Mouse (Mus musculus) spleen, adult 2 months (tissue): ENCODE results near the gene Uxs1. TPM values are rescaled to one million over a fixed set of nuclear protein-coding genes. Genes with fewer than 3 reads are reported as not detected.

Source experiments
- DNase-seq, 2 experiments: peaks; one replicate each; pipeline versions ENCODE4 v3.0.0 to v3.0.0-alpha.2; 2012 to 2021; ENCODE audit warnings: low spot score in 2 of 2, low read depth in 1 of 2
- H3K27ac ChIP-seq: fragments of 200-500 bp; 2 replicates; pipeline ENCODE4 v1.5.1; 2012; ENCODE audit warnings: low read length, inconsistent platforms; ENCODE audit not compliant: insufficient read depth
- H3K27me3 ChIP-seq: fragments of 200-500 bp; 2 replicates; pipeline ENCODE4 v1.6.1; 2012; ENCODE audit warnings: mild to moderate bottlenecking, moderate library complexity, low read length, inconsistent platforms; ENCODE audit not compliant: control insufficient read depth, insufficient read depth
- H3K36me3 ChIP-seq: fragments of 200-500 bp; 2 replicates; pipeline ENCODE4 v1.6.1; 2012; ENCODE audit warnings: mild to moderate bottlenecking, low read length, inconsistent platforms; ENCODE audit not compliant: control insufficient read depth, insufficient read depth
- H3K4me1 ChIP-seq: fragments of 200-500 bp; 2 replicates; pipeline ENCODE4 v1.6.1; 2011; ENCODE audit warnings: inconsistent platforms; ENCODE audit not compliant: control insufficient read depth, insufficient read depth, insufficient read length
- H3K4me3 ChIP-seq: fragments of 200-500 bp; 2 replicates; pipeline ENCODE4 v1.5.1; 2011; ENCODE audit warnings: mild to moderate bottlenecking, inconsistent platforms; ENCODE audit not compliant: insufficient read depth, insufficient read length; ENCODE audit errors: extremely low read depth
- CTCF ChIP-seq: fragments of 200-500 bp; IDR thresholded peaks from 2 replicates; pipeline ENCODE4 v1.5.1; 2011; ENCODE audit warnings: mild to moderate bottlenecking, inconsistent platforms; ENCODE audit not compliant: insufficient read depth, insufficient read length, insufficient replicate concordance; ENCODE audit errors: extremely low read depth
- POLR2A ChIP-seq: fragments of 200-500 bp; IDR thresholded peaks from 2 replicates; pipeline ENCODE4 v1.6.1; 2011; ENCODE audit warnings: low read depth, low read length, inconsistent platforms
- WGBS: fragments of 180-500 bp; shearing (Covaris S2); methylation state at CpG from one replicate; pipeline ENCODE4 v1.1.7; 2018; 5-methylcytosine and 5-hydroxymethylcytosine counted together
- polyA plus RNA-seq: library from polyadenylated mRNA; depleted of rRNA; stranded (reverse); fragments of >200 nt; gene quantifications from 2 replicates; pipeline ENCODE4 v1.2.3, GENCODE M21; 2012; rRNA removed

Gene Uxs1
- 3.5 and 4.9 TPM in 2 replicates for polyA plus RNA-seq

DNA sequence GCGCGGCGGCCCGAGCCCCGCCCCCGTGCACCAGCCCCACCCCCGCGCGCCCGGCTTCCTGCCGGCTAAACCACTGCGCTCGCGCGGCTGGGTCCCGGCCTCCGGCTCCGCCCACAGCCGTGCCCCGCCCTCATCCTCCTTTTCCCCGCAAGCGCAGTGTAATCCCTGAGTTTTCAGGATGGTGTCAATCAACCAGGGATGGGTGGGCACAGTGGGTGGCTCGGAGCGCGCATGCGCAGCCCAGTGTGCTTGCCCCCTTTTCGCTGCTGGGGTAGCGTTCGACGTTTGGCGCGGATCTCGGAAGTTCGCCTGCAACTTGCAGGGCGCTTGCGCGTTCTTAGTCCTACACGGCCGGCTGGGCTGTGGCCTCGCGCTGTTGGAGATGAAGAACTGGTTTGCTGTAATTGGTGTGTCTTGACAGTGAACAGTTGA, at the start of gene Uxs1:
Uxs1 (minus strand) TSS at position 38 of the 432 bp plus-strand sequence.
- Histone ChIP-seq H3K4me3 (peak within 1 kb of the TSS; percentile 87), H3K4me1 (no peaks in the 10 kb centered on the region), H3K27ac (peak within 1 kb of the TSS; percentile 30), H3K27me3 (no peaks in the 10 kb centered on the region), H3K36me3 (no peaks in the 10 kb centered on the region)
- TF ChIP-seq CTCF, result no peak
- TF ChIP-seq POLR2A, result peak; percentile 63; the same call in 1 of the 2 replicates
- 1% methylated on average over 39 of the region's 41 CpGs for WGBS
- DNase-seq, result peak; percentile 94 to 96

DNA sequence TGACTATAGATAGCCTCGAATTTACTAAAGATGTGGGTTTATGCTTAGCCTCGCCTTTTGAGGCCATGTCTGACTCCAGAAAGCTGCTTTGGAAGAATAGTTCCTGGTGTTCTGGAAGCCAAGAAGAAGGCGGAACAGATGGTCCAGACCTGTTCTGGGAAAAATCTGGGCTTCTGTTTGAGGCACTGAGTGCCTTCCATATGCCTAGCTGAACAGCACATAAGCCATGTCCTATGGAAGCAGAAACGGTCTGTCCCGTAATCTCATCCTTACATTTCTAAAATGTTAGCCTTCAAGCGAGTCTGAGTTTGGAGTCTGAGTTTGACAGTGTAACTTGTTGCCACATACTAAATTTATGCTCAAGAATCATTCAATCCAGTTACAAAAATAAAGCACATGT, 49.6 kb upstream of the Uxs1 start:
- DNase-seq, result no peak
- Histone ChIP-seq H3K4me1 (no peaks in the 10 kb centered on the region; the same call in none of the 2 replicates), H3K4me3 (no peak overlapping the region), H3K27ac (no peak overlapping the region), H3K36me3 (no peaks in the 10 kb centered on the region), H3K27me3 (no peaks in the 10 kb centered on the region)
- TF ChIP-seq CTCF, result no peak
- TF ChIP-seq POLR2A, result no peak
- WGBS, result 89% methylated on average over 6 of the region's 6 CpGs

GRCm38 (mm10) chr1:43871116-43871515, 43.5 kb upstream of the Uxs1 start:
- H3K27me3 ChIP-seq, result no peaks in the 10 kb centered on the region
- no peaks in the 10 kb centered on the region for H3K4me1 ChIP-seq
- TF ChIP-seq POLR2A (no peak), CTCF (no peak)
- H3K36me3 ChIP-seq, result no peaks in the 10 kb centered on the region
- DNase-seq, result no peak
- H3K27ac ChIP-seq, result no peak overlapping the region
- H3K4me3 ChIP-seq, result no peak overlapping the region

- TF ChIP-seq POLR2A (no peak), CTCF (no peak)
- Histone ChIP-seq H3K27me3 (no peaks in the 10 kb centered on the region), H3K4me3 (no peak overlapping the region), H3K4me1 (no peaks in the 10 kb centered on the region), H3K36me3 (no peaks in the 10 kb centered on the region), H3K27ac (no peak overlapping the region)
- WGBS, result 61% methylated on average over 1 of the region's 1 CpGs
- no peak for DNase-seq
These were observed 40.9 kb upstream of the Uxs1 start for GRCm38 (mm10) chr1:43868510-43868909.

- H3K27ac ChIP-seq, result no peak overlapping the region
- TF ChIP-seq POLR2A, result no peak
- TF ChIP-seq CTCF, result no peak
- H3K36me3 ChIP-seq, result no peaks in the 10 kb centered on the region
- no peak for DNase-seq
- no peaks in the 10 kb centered on the region for H3K27me3 ChIP-seq
- no peak overlapping the region for H3K4me3 ChIP-seq
- H3K4me1 ChIP-seq, result no peaks in the 10 kb centered on the region
These were observed 37.2 kb upstream of the Uxs1 start for GRCm38 (mm10) chr1:43864758-43865157.

GRCm38 (mm10) chr1:43862614-43863013, 35.0 kb upstream of the Uxs1 start:
- WGBS, result 93% methylated on average over 4 of the region's 4 CpGs

GRCm38 (mm10) chr1:43858988-43859387, 31.4 kb upstream of the Uxs1 start:
- H3K27ac ChIP-seq, result no peak overlapping the region
- TF ChIP-seq CTCF (no peak), POLR2A (no peak)
- no peaks in the 10 kb centered on the region for H3K27me3 ChIP-seq
- 80% methylated on average over 5 of the region's 5 CpGs for WGBS
- no peaks in the 10 kb centered on the region for H3K4me1 ChIP-seq
- H3K4me3 ChIP-seq, result no peak overlapping the region
- no peak for DNase-seq
- no peaks in the 10 kb centered on the region for H3K36me3 ChIP-seq

More at GRCm38 (mm10) chr1:43862614-43863013, 35.0 kb upstream of the Uxs1 start:
- Histone ChIP-seq H3K27me3 (no peaks in the 10 kb centered on the region), H3K36me3 (no peaks in the 10 kb centered on the region), H3K27ac (no peak overlapping the region), H3K4me3 (no peak overlapping the region), H3K4me1 (no peaks in the 10 kb centered on the region)
- TF ChIP-seq POLR2A, result no peak
- no peak for DNase-seq

- H3K36me3 ChIP-seq, result no peaks in the 10 kb centered on the region
- no peak overlapping the region for H3K4me3 ChIP-seq
- H3K27ac ChIP-seq, result no peak overlapping the region
- no peaks in the 10 kb centered on the region for H3K27me3 ChIP-seq
- whole genome bisulfite sequencing, result 80% methylated on average over 1 of the region's 1 CpGs
- no peak for DNase-seq
- H3K4me1 ChIP-seq, result no peaks in the 10 kb centered on the region
- TF ChIP-seq POLR2A (no peak), CTCF (no peak)
These were observed 30.1 kb upstream of the Uxs1 start for GRCm38 (mm10) chr1:43857656-43858055.
